Mouse (Mus musculus): ENCODE measurements around the gene Col23a1.

Col23a1 gene
- long read RNA-seq, experiment 1: 0 reads
- long read RNA-seq, experiment 2: 0 reads

GRCm38 (mm10) chr11:51289564-51290041, at the start of gene Col23a1:
TSS of gene Col23a1 (plus strand) at chr11:51289920.
- intact Hi-C loops (cut with DNase I): loop anchor here (2.0 to 10.0 kb wide), 2 partner anchors 155 to 245 kb away; no protein-coding TSS in a partner anchor

GRCm38 (mm10) chr11:51242897-51243296, 46.8 kb upstream of the Col23a1 start:
- intact Hi-C loops (cut with DNase I): no loop called here

- intact Hi-C loops (cut with DNase I): no loop called here
These were observed 32.7 kb upstream of the Col23a1 start for GRCm38 (mm10) chr11:51257006-51257405.

GRCm38 (mm10) chr11:51261680-51262219, 28.0 kb upstream of the Col23a1 start, which contains the start of gene Clk4:
TSS of gene Clk4 (plus strand) at chr11:51261730.
- intact Hi-C loops (cut with DNase I): no loop called here

GRCm38 (mm10) chr11:51262342-51263285, 27.1 kb upstream of the Col23a1 start, which contains the start of gene BC049762:
TSS of gene BC049762 (minus strand) at chr11:51263046.
- intact Hi-C loops (cut with DNase I): no loop called here

GRCm38 (mm10) chr11:51263286-51263831, 26.4 kb upstream of the Col23a1 start:
- intact Hi-C loops (cut with DNase I): no loop called here

GRCm38 (mm10) chr11:51264352-51264751, 25.4 kb upstream of the Col23a1 start:
- intact Hi-C loops (cut with DNase I): no loop called here

- intact Hi-C loops (cut with DNase I): no loop called here
These were observed 24.4 kb upstream of the Col23a1 start for GRCm38 (mm10) chr11:51265326-51265725.

GRCm38 (mm10) chr11:51274418-51274817, 15.3 kb upstream of the Col23a1 start:
- intact Hi-C loops (cut with DNase I): no loop called here

GRCm38 (mm10) chr11:51290066-51290955, 591 bp downstream of the Col23a1 start:
- intact Hi-C loops (cut with DNase I): loop anchor here (10.0 kb wide), 1 partner anchor 154 kb away; no protein-coding TSS in a partner anchor

- intact Hi-C loops (cut with DNase I): loop anchor here (10.0 kb wide), 1 partner anchor 151 kb away; no protein-coding TSS in a partner anchor
These were observed 4.3 kb downstream of the Col23a1 start for GRCm38 (mm10) chr11:51293956-51294530.

GRCm38 (mm10) chr11:51295742-51296141, 6.0 kb downstream of the Col23a1 start:
- intact Hi-C loops (cut with DNase I): loop anchor here (10.0 kb wide), 1 partner anchor 149 kb away; no protein-coding TSS in a partner anchor

- intact Hi-C loops (cut with DNase I): loop anchor here (10.0 kb wide), 1 partner anchor 146 kb away; no protein-coding TSS in a partner anchor
These were observed 9.0 kb downstream of the Col23a1 start for GRCm38 (mm10) chr11:51298691-51299090.

GRCm38 (mm10) chr11:51302396-51302795, 12.7 kb downstream of the Col23a1 start:
- intact Hi-C loops (cut with DNase I): no loop called here

- intact Hi-C loops (cut with DNase I): no loop called here
These were observed 14.3 kb downstream of the Col23a1 start for GRCm38 (mm10) chr11:51303981-51304553.

GRCm38 (mm10) chr11:51308306-51308705, 18.6 kb downstream of the Col23a1 start:
- intact Hi-C loops (cut with DNase I): no loop called here

- intact Hi-C loops (cut with DNase I): no loop called here
These were observed 22.1 kb downstream of the Col23a1 start for GRCm38 (mm10) chr11:51311846-51312245.

GRCm38 (mm10) chr11:51315991-51316810, 26.5 kb downstream of the Col23a1 start:
- intact Hi-C loops (cut with DNase I): no loop called here

GRCm38 (mm10) chr11:51320609-51321008, 30.9 kb downstream of the Col23a1 start:
- intact Hi-C loops (cut with DNase I): loop anchor here (5.0 to 10.0 kb wide), 2 partner anchors 64 to 137 kb away; no protein-coding TSS in a partner anchor
